Mouse (Mus musculus) olfactory bulb, adult 2 months (tissue): ENCODE results near the gene Syt9.

Source experiments
- CTCF ChIP-seq: fragments of 200-500 bp; IDR thresholded peaks from 2 replicates; pipeline ENCODE4 v1.5.1; 2012; ENCODE audit warnings: low read depth, mild to moderate bottlenecking, low read length, moderate library complexity; ENCODE audit not compliant: insufficient read depth
- POLR2A ChIP-seq: fragments of 200-500 bp; IDR thresholded peaks from 2 replicates; pipeline ENCODE4 v1.6.1; 2012; ENCODE audit warnings: mild to moderate bottlenecking, low read depth, low read length, moderate library complexity; ENCODE audit not compliant: insufficient read depth

DNA sequence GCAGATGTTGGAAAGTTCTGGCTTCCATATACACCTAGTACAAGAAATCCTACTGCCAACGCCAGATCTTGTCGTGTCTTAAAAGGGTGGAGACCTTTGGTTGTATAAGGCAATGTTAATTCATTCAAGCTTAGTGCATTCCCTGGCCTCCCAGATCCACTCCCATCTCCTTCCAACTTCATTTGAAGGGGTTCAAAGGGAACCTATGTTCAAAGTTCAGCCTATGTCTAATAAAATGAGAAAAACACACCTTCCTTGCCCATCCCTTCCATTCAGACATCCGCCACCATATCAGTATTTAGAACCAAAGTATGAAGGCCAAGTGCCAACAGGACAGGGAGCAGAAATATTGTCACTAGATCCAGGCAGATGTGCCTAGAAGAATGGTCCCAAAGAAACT lies 177.3 kb downstream of the Syt9 start:
- TF ChIP-seq POLR2A (no peak), CTCF (no peak)
